Mouse (Mus musculus) stomach, embryonic 15.5 days (tissue): Measurements from ENCODE around the gene Osm. TPM values are rescaled to one million over a fixed set of nuclear protein-coding genes. Genes with fewer than 3 reads are reported as not detected.
A peak's percentile ranks its signal among the peaks of the same experiment; 100 is the strongest.

Experiments
- ATAC-seq: fragments of 200-750 bp; cut with Nextera tagmentation; 2 replicates; pipeline ENCODE4 v1.8.0; 2017; ENCODE audit warnings: low read depth, moderate number of reproducible peaks, moderate TSS enrichment; ENCODE audit not compliant: insufficient read depth, low FRiP score
- H3K27ac ChIP-seq: fragments of 300-500 bp; sonication (generic); 2 replicates; pipeline ENCODE4 v1.5.1; 2015; ENCODE audit warnings: mild to moderate bottlenecking, inconsistent platforms
- H3K27me3 ChIP-seq: fragments of 300-500 bp; sonication (generic); replicated peaks from 2 replicates; pipeline ENCODE4 v1.6.1; 2015; ENCODE audit warnings: inconsistent platforms
- H3K36me3 ChIP-seq: fragments of 300-500 bp; sonication (generic); 2 replicates; pipeline ENCODE4 v1.6.1; 2015; ENCODE audit warnings: inconsistent platforms
- H3K4me1 ChIP-seq: fragments of 300-500 bp; sonication (generic); 2 replicates; pipeline ENCODE4 v1.6.1; 2015; ENCODE audit warnings: inconsistent platforms
- H3K4me2 ChIP-seq: fragments of 300-500 bp; sonication (generic); 2 replicates; pipeline ENCODE4 v1.6.1; 2015; ENCODE audit warnings: mild to moderate bottlenecking, inconsistent platforms
- H3K4me3 ChIP-seq: fragments of 300-500 bp; sonication (generic); replicated peaks from 2 replicates; pipeline ENCODE4 v1.5.1; 2015; ENCODE audit warnings: inconsistent platforms
- H3K9ac ChIP-seq: fragments of 300-500 bp; sonication (generic); 2 replicates; pipeline ENCODE4 v1.6.1; 2015; ENCODE audit warnings: inconsistent platforms
- H3K9me3 ChIP-seq: fragments of 300-500 bp; sonication (generic); 2 replicates; pipeline ENCODE4 v1.6.1; 2016; ENCODE audit warnings: inconsistent platforms
- WGBS: fragments of 180-500 bp; shearing (Covaris S2); methylation state at CpG from one replicate; pipeline ENCODE4 v1.1.7; 2015; 5-methylcytosine and 5-hydroxymethylcytosine counted together
- polyA plus RNA-seq: library from polyadenylated mRNA; unstranded; fragments of >200 nt; fragmentation: Nextera tagmentation; extraction: Ambion mirVana; gene quantifications from 2 replicates; pipeline ENCODE4 v1.2.1, GENCODE M21; 2015

Osm gene
- polyA plus RNA-seq, 1 experiment from 2014 or later: 0.22 TPM

- WGBS: 2% methylated on average over 56 of the region's 56 CpGs
- Histone ChIP-seq H3K4me2 (peak within 1 kb of the TSS; percentile 98), H3K9ac (peak within 1 kb of the TSS; percentile 55), H3K36me3 (peaks cover 18% of the 10 kb centered on the region), H3K27ac (peak within 1 kb of the TSS; percentile 73; the same call in 1 of the 2 replicates), H3K9me3 (no peaks in the 10 kb centered on the region), H3K27me3 (no peaks in the 10 kb centered on the region), H3K4me3 (peak within 1 kb of the TSS; percentile 51), H3K4me1 (peaks cover 29% of the 10 kb centered on the region)
- ATAC-seq: peak; percentile 90
These were observed 18.1 kb upstream of the Osm start, which contains the start of gene Castor1 for GRCm38 (mm10) chr11:4217914-4218629. TSS of gene Castor1 (plus strand) at chr11:4218225.

DNA sequence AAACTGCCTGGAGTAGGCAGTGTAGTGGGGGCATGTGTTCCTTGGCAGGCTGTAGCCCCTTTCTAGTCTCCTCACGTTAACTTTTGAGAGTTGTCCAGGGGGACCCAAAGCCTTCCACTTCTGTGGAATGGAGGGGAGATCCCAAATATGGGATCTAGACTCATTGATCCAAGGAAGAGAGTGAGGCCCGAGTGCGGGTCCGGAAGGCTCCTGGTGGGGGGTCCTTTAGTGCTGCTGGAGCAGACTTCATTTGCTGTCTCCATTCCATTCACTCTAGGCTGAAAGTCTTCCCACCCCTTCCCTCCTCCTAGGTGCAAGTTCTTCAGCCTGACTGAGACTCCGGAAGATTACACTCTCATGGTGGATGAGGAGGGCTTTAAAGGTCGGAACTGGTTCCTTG lies 17.6 kb upstream of the Osm start:
- Histone ChIP-seq H3K4me1 (peaks cover 29% of the 10 kb centered on the region), H3K36me3 (peaks cover 16% of the 10 kb centered on the region), H3K9me3 (no peaks in the 10 kb centered on the region), H3K27ac (peak overlapping the region; percentile 32; the same call in 1 of the 2 replicates), H3K4me3 (peak overlapping the region; percentile 51), H3K4me2 (peak overlapping the region; percentile 98), H3K27me3 (no peaks in the 10 kb centered on the region), H3K9ac (peak overlapping the region; percentile 55; the same call in 1 of the 2 replicates)
- 11% methylated on average over 6 of the region's 6 CpGs for WGBS
- no peak for ATAC-seq

DNA sequence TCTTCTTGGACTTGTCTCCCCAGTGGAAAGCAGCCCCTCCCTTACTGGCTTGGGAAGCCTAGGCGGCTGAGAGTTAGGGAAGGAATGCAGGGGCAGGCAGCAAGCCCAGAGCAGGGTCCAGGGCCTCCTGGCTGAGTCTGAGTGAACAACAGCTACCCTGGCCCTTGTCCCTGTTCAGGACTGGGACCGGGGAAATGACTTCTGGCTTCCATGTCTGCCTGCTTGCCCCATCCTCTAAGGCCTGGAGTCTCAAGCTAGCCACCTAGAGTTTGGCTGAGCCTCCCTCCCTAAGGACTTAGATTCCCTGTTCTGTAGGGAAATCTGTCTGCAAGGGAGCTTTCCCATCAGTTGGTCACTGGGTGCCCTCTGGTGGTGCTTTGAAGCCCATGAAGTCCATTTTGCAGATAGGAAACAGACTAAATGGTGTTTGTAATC lies 16.9 kb upstream of the Osm start:
- Histone ChIP-seq H3K4me2 (peak overlapping the region; percentile 98; the same call in 1 of the 2 replicates), H3K4me1 (peaks cover 29% of the 10 kb centered on the region), H3K36me3 (peaks cover 9% of the 10 kb centered on the region), H3K27ac (no peak overlapping the region), H3K9ac (no peak overlapping the region), H3K4me3 (no peak overlapping the region), H3K27me3 (no peaks in the 10 kb centered on the region), H3K9me3 (no peaks in the 10 kb centered on the region)
- ATAC-seq: no peak
- WGBS: 7% methylated on average over 2 of the region's 2 CpGs

GRCm38 (mm10) chr11:4219908-4220307 lies 16.3 kb upstream of the Osm start:
- 62% methylated on average over 9 of the region's 9 CpGs for WGBS
- peaks cover 3% of the 10 kb centered on the region for H3K36me3 ChIP-seq
- H3K9ac ChIP-seq: no peak overlapping the region
- no peaks in the 10 kb centered on the region for H3K9me3 ChIP-seq
- no peak for ATAC-seq
- H3K4me1 ChIP-seq: peaks cover 29% of the 10 kb centered on the region
- H3K4me3 ChIP-seq: no peak overlapping the region
- H3K4me2 ChIP-seq: no peak overlapping the region
- no peak overlapping the region for H3K27ac ChIP-seq
- H3K27me3 ChIP-seq: no peaks in the 10 kb centered on the region

- no peaks in the 10 kb centered on the region for H3K36me3 ChIP-seq
- peaks cover 29% of the 10 kb centered on the region for H3K4me1 ChIP-seq
- 56% methylated on average over 28 of the region's 28 CpGs for WGBS
- ATAC-seq: no peak
- H3K4me3 ChIP-seq: no peak overlapping the region
- H3K4me2 ChIP-seq: no peak overlapping the region
- no peaks in the 10 kb centered on the region for H3K27me3 ChIP-seq
- H3K9me3 ChIP-seq: no peaks in the 10 kb centered on the region
- H3K9ac ChIP-seq: no peak overlapping the region
- H3K27ac ChIP-seq: no peak overlapping the region
These were observed 15.5 kb upstream of the Osm start for GRCm38 (mm10) chr11:4220443-4221400.

GRCm38 (mm10) chr11:4222046-4222950 lies 13.9 kb upstream of the Osm start:
- H3K27me3 ChIP-seq: no peaks in the 10 kb centered on the region
- WGBS: 66% methylated on average over 17 of the region's 17 CpGs
- no peaks in the 10 kb centered on the region for H3K9me3 ChIP-seq
- no peak for ATAC-seq
- H3K4me3 ChIP-seq: no peak overlapping the region
- H3K4me2 ChIP-seq: no peak overlapping the region
- no peaks in the 10 kb centered on the region for H3K36me3 ChIP-seq
- no peak overlapping the region for H3K9ac ChIP-seq
- H3K27ac ChIP-seq: no peak overlapping the region
- peaks cover 29% of the 10 kb centered on the region for H3K4me1 ChIP-seq

- no peaks in the 10 kb centered on the region for H3K27me3 ChIP-seq
- peak; percentile 81 for ATAC-seq
- WGBS: 35% methylated on average over 6 of the region's 7 CpGs
These were observed 12.6 kb upstream of the Osm start for GRCm38 (mm10) chr11:4223393-4224188.

DNA sequence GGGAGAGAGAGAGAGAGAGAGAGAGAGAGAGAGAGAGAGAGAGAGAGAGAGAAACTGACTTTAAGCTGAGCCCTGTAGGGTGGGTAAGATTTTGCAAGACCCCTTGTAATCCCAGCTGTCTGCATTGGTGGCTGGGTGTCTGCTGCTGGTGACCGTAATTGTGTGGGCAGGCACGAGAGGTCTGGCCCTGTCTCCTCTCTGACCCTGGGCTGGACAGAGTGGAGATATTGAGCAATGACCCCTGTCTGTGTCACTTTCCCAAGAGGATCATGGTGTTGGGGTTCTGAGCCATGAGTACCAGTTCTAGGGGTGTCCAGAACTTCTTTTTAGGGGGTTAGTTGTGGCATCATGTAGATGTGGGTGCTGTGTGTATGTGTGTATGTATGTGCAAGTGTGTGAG lies 12.0 kb upstream of the Osm start:
- no peaks in the 10 kb centered on the region for H3K36me3 ChIP-seq
- 52% methylated on average over 2 of the region's 2 CpGs for WGBS
- H3K9me3 ChIP-seq: no peaks in the 10 kb centered on the region
- peaks cover 11% of the 10 kb centered on the region for H3K4me1 ChIP-seq
- no peak overlapping the region for H3K4me3 ChIP-seq
- no peak for ATAC-seq
- no peak overlapping the region for H3K4me2 ChIP-seq
- H3K27me3 ChIP-seq: no peaks in the 10 kb centered on the region
- H3K27ac ChIP-seq: no peak overlapping the region
- H3K9ac ChIP-seq: no peak overlapping the region

More at GRCm38 (mm10) chr11:4223393-4224188, 12.6 kb upstream of the Osm start:
- Histone ChIP-seq H3K9ac (no peak overlapping the region), H3K27ac (no peak overlapping the region), H3K9me3 (no peaks in the 10 kb centered on the region), H3K4me3 (no peak overlapping the region; the same call in 1 of the 2 replicates), H3K36me3 (no peaks in the 10 kb centered on the region), H3K4me1 (peaks cover 17% of the 10 kb centered on the region), H3K4me2 (peak overlapping the region; percentile 9; the same call in 1 of the 2 replicates)

GRCm38 (mm10) chr11:4226569-4227325 lies 9.5 kb upstream of the Osm start:
- Histone ChIP-seq H3K27ac (no peak overlapping the region), H3K27me3 (no peaks in the 10 kb centered on the region), H3K4me3 (no peak overlapping the region), H3K4me2 (no peak overlapping the region), H3K36me3 (no peaks in the 10 kb centered on the region), H3K9me3 (no peaks in the 10 kb centered on the region), H3K9ac (no peak overlapping the region), H3K4me1 (0 out of 2 replicates have a peak, but pooled peaks cover 2% of the 10 kb centered on the region)
- ATAC-seq: no peak
- WGBS: 81% methylated on average over 5 of the region's 5 CpGs

- H3K4me1 ChIP-seq: no peaks in the 10 kb centered on the region
- H3K27me3 ChIP-seq: no peaks in the 10 kb centered on the region
- no peaks in the 10 kb centered on the region for H3K36me3 ChIP-seq
- ATAC-seq: no peak
- H3K4me2 ChIP-seq: no peak overlapping the region
- no peak overlapping the region for H3K9ac ChIP-seq
- WGBS: 46% methylated on average over 8 of the region's 8 CpGs
- no peaks in the 10 kb centered on the region for H3K9me3 ChIP-seq
- no peak overlapping the region for H3K27ac ChIP-seq
- H3K4me3 ChIP-seq: no peak overlapping the region
These were observed 7.8 kb upstream of the Osm start for GRCm38 (mm10) chr11:4228463-4228862.
